Mouse (Mus musculus): ENCODE data around the gene Cacul1.
"Not testable (repeated sequence)": the region's sequence is repeated elsewhere in the genome, so short reads cannot be mapped to it uniquely, and the experiment has no call there.

The Cacul1 gene

GRCm38 (mm10) chr19:60580582-60581339, at the start of gene Cacul1:
TSS of gene Cacul1 (minus strand) at chr19:60581025.
- DNase-seq (ENCODE audit: low spot score), result peak; percentile 98

- DNase-seq (ENCODE audit: low spot score), result no peak
Observed at GRCm38 (mm10) chr19:60619420-60619819, 38.6 kb upstream of the Cacul1 start.

GRCm38 (mm10) chr19:60617007-60617406, 36.2 kb upstream of the Cacul1 start:
- DNase-seq (ENCODE audit: low spot score), result no peak

GRCm38 (mm10) chr19:60615470-60616200, 34.8 kb upstream of the Cacul1 start:
- peak; percentile 9 for DNase-seq (ENCODE audit: low spot score)

GRCm38 (mm10) chr19:60611525-60612215, 30.8 kb upstream of the Cacul1 start:
- DNase-seq (ENCODE audit: low spot score), result peak; percentile 82

GRCm38 (mm10) chr19:60608766-60609165, 27.9 kb upstream of the Cacul1 start:
- peak; percentile 16 for DNase-seq (ENCODE audit: low spot score)

GRCm38 (mm10) chr19:60603586-60603985, 22.8 kb upstream of the Cacul1 start:
- DNase-seq (ENCODE audit: low spot score), result no peak

- not testable (repeated sequence) for DNase-seq (ENCODE audit: low spot score)
Observed at GRCm38 (mm10) chr19:60602066-60602465, 21.2 kb upstream of the Cacul1 start.

- no peak for DNase-seq (ENCODE audit: low spot score)
Observed at GRCm38 (mm10) chr19:60598025-60598697, 17.3 kb upstream of the Cacul1 start.

GRCm38 (mm10) chr19:60589646-60590045, 8.8 kb upstream of the Cacul1 start:
- no peak for DNase-seq (ENCODE audit: low spot score)

GRCm38 (mm10) chr19:60586652-60587051, 5.8 kb upstream of the Cacul1 start:
- DNase-seq (ENCODE audit: low spot score), result no peak

GRCm38 (mm10) chr19:60583201-60583600, 2.4 kb upstream of the Cacul1 start:
- no peak for DNase-seq (ENCODE audit: low spot score)

GRCm38 (mm10) chr19:60581377-60582290, 809 bp upstream of the Cacul1 start:
- DNase-seq (ENCODE audit: low spot score), result no peak

GRCm38 (mm10) chr19:60579771-60580581, 849 bp downstream of the Cacul1 start:
- DNase-seq (ENCODE audit: low spot score), result peak; percentile 58

- DNase-seq (ENCODE audit: low spot score), result no peak
Observed at GRCm38 (mm10) chr19:60576741-60577140, 4.1 kb downstream of the Cacul1 start.

- DNase-seq (ENCODE audit: low spot score), result no peak
Observed at GRCm38 (mm10) chr19:60560497-60560896, 20.3 kb downstream of the Cacul1 start.

GRCm38 (mm10) chr19:60554866-60555438, 25.9 kb downstream of the Cacul1 start:
- no peak for DNase-seq (ENCODE audit: low spot score)

- peak; percentile 73 for DNase-seq (ENCODE audit: low spot score)
Observed at GRCm38 (mm10) chr19:60553501-60553900, 27.3 kb downstream of the Cacul1 start.

- no peak for DNase-seq (ENCODE audit: low spot score)
Observed at GRCm38 (mm10) chr19:60543302-60543701, 37.5 kb downstream of the Cacul1 start.

GRCm38 (mm10) chr19:60531897-60532296, 48.9 kb downstream of the Cacul1 start:
- DNase-seq (ENCODE audit: low spot score), result no peak
